Mouse (Mus musculus) 3134 (cell line): ENCODE measurements around the gene Olfr64.

Source experiments
- DNase-seq: peaks from one replicate; pipeline ENCODE4 v3.0.0-alpha.2; 2011; ENCODE audit warnings: low spot score; ENCODE audit not compliant: insufficient read length; ENCODE audit errors: extremely low read depth

Olfr64 gene

GRCm38 (mm10) chr7:103894385-103894784 is at the start of gene Olfr64:
Gene Olfr64, minus strand, starts transcription at chr7:103894485.
- DNase-seq = no peak

- DNase-seq = peak; percentile 3
Observed at GRCm38 (mm10) chr7:103942730-103943129, 48.4 kb upstream of the Olfr64 start.

GRCm38 (mm10) chr7:103934264-103934663 is 40.0 kb upstream of the Olfr64 start, which contains the start of gene Olfr632:
Gene Olfr632, plus strand, starts transcription at chr7:103934347.
- DNase-seq = no peak

GRCm38 (mm10) chr7:103928525-103928924 is 34.2 kb upstream of the Olfr64 start, which contains the start of gene Olfr631:
Gene Olfr631, plus strand, starts transcription at chr7:103928825.
- no peak for DNase-seq

GRCm38 (mm10) chr7:103915338-103915737 is 21.1 kb upstream of the Olfr64 start:
- DNase-seq = no peak

- DNase-seq = no peak
Observed at GRCm38 (mm10) chr7:103912969-103913511, 18.8 kb upstream of the Olfr64 start.

- no peak for DNase-seq
Observed at GRCm38 (mm10) chr7:103910047-103910446, 15.8 kb upstream of the Olfr64 start.

GRCm38 (mm10) chr7:103903187-103903586 is 8.9 kb upstream of the Olfr64 start, which contains the start of gene Olfr65:
Gene Olfr65, plus strand, starts transcription at chr7:103903487.
- no peak for DNase-seq

GRCm38 (mm10) chr7:103886152-103886551 is 8.1 kb downstream of the Olfr64 start, which contains the start of gene Olfr66:
Gene Olfr66, minus strand, starts transcription at chr7:103886252.
- DNase-seq = no peak

GRCm38 (mm10) chr7:103877093-103877492 is 17.2 kb downstream of the Olfr64 start:
- DNase-seq = no peak

GRCm38 (mm10) chr7:103874451-103874850 is 19.8 kb downstream of the Olfr64 start:
- no peak for DNase-seq

- DNase-seq = no peak
Observed at GRCm38 (mm10) chr7:103873064-103873463, 21.2 kb downstream of the Olfr64 start.

GRCm38 (mm10) chr7:103870667-103871066 is 23.6 kb downstream of the Olfr64 start:
- no peak for DNase-seq

GRCm38 (mm10) chr7:103865716-103866115 is 28.6 kb downstream of the Olfr64 start:
- no peak for DNase-seq

- no peak for DNase-seq
Observed at GRCm38 (mm10) chr7:103861531-103861930, 32.8 kb downstream of the Olfr64 start.

- peak; percentile 60 for DNase-seq
Observed at GRCm38 (mm10) chr7:103860855-103861254, 33.4 kb downstream of the Olfr64 start.

- no peak for DNase-seq
Observed at GRCm38 (mm10) chr7:103859076-103859475, 35.2 kb downstream of the Olfr64 start.

GRCm38 (mm10) chr7:103854669-103855068 is 39.6 kb downstream of the Olfr64 start:
- no peak for DNase-seq

- DNase-seq = no peak
Observed at GRCm38 (mm10) chr7:103853090-103853489, 41.2 kb downstream of the Olfr64 start, which contains the start of gene Hbb-y. Gene Hbb-y, minus strand, starts transcription at chr7:103853216.

GRCm38 (mm10) chr7:103844525-103845325 is 49.6 kb downstream of the Olfr64 start:
- no peak for DNase-seq

- no peak for DNase-seq
Observed at GRCm38 (mm10) chr7:103843034-103843433, 51.3 kb downstream of the Olfr64 start, which contains the start of gene Hbb-bh1. Gene Hbb-bh1, minus strand, starts transcription at chr7:103843164.

GRCm38 (mm10) chr7:103840268-103840667 is 54.0 kb downstream of the Olfr64 start, which contains the start of gene Hbb-bh2:
Gene Hbb-bh2, minus strand, starts transcription at chr7:103840520.
- DNase-seq = no peak
